Mouse (Mus musculus): ENCODE measurements around the gene AU040320. TPM values are rescaled to one million over a fixed set of nuclear protein-coding genes. Genes with fewer than 3 reads are reported as not detected.
A peak's percentile ranks its signal among the peaks of the same experiment; 100 is the strongest.

The AU040320 gene
- polyA plus RNA-seq, 1 experiment from 2014 or later: 17.4 TPM

DNA sequence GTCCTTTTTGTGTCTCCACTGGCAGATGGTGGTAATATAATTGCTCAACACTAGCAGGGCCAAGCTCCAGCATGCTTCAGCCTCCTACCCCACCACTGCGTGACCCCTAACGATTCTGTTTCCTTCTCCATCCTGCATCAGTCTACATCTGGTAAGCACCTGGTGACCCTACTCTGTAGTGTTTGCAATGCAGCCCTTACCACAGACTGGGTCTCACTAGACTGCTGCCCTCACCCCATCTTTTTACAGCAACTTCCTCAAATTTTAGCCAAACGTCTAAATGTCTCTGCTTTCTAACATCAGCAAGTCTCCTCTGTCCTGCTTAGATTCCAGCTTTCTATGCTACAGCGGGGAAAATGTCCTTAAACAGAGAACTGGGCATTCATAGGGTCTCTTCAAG, 17.5 kb downstream of the AU040320 start:
- H3K27me3 ChIP-seq: no peaks in the 10 kb centered on the region
- no peak for ATAC-seq (ENCODE audit: insufficient number of reproducible peaks, insufficient read depth, low FRiP score, low TSS enrichment, low read depth)
- no peaks in the 10 kb centered on the region for H3K4me1 ChIP-seq
- no peak overlapping the region for H3K27ac ChIP-seq
- no peak overlapping the region for H3K4me2 ChIP-seq
- peaks cover 12% of the 10 kb centered on the region; the same call in 1 of the 2 replicates for H3K36me3 ChIP-seq
- no peak overlapping the region for H3K4me3 ChIP-seq
- WGBS: 71% methylated on average over 4 of the region's 4 CpGs
- H3K9me3 ChIP-seq: no peaks in the 10 kb centered on the region
- H3K9ac ChIP-seq: no peak overlapping the region

DNA sequence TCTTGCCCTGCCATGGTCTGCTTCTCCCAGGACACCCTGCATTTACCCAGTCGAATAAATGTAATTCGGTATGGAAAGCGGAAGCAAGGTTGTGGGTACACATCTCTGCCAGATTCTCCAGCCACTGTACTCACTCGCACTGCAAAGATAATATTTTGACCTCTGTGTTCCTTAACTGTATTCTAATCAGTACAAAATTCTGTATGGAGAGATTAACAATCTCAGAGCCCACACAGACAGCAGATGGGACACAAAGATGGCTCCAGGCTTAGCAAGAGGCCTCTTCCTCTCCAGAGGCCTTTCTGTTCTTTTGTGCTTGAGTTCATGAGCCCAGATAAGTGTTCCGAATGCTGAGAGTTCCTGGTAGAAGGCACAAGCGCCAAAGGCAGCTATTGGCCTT, 20.5 kb downstream of the AU040320 start:
- Histone ChIP-seq H3K9ac (no peak overlapping the region), H3K27me3 (no peaks in the 10 kb centered on the region), H3K4me3 (no peak overlapping the region), H3K4me1 (peaks cover 4% of the 10 kb centered on the region), H3K27ac (no peak overlapping the region), H3K36me3 (peaks cover 9% of the 10 kb centered on the region; the same call in 1 of the 2 replicates), H3K4me2 (no peak overlapping the region), H3K9me3 (no peaks in the 10 kb centered on the region)
- 91% methylated on average over 6 of the region's 6 CpGs for WGBS
- ATAC-seq (ENCODE audit: insufficient number of reproducible peaks, insufficient read depth, low FRiP score, low TSS enrichment, low read depth): no peak

DNA sequence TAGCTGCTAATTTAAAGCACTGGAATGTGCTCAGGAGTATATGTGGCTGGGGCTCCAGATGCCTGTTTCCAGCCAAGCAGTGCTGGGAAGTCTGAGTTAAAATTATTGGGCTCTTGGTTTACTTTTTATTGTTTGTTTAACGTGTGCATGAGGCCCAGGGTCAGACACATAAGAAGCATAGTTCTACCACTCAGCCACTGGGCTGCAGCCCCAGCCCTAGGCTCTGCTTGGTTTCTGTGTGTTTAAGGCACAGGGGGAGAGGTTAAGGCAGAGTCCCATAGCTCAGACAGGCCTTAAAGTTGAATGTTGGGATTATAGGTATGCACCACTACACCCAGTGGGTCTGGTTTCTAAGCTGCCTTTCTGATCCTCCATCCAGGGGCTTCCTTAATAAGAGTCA, 21.8 kb downstream of the AU040320 start:
- no peak overlapping the region for H3K4me2 ChIP-seq
- WGBS: 70% methylated on average over 1 of the region's 1 CpGs
- no peak for ATAC-seq (ENCODE audit: insufficient number of reproducible peaks, insufficient read depth, low FRiP score, low TSS enrichment, low read depth)
- H3K36me3 ChIP-seq: peaks cover 9% of the 10 kb centered on the region; the same call in 1 of the 2 replicates
- peaks cover 14% of the 10 kb centered on the region for H3K4me1 ChIP-seq
- no peaks in the 10 kb centered on the region for H3K27me3 ChIP-seq
- H3K4me3 ChIP-seq: no peak overlapping the region
- no peaks in the 10 kb centered on the region for H3K9me3 ChIP-seq
- no peak overlapping the region for H3K27ac ChIP-seq
- no peak overlapping the region for H3K9ac ChIP-seq

DNA sequence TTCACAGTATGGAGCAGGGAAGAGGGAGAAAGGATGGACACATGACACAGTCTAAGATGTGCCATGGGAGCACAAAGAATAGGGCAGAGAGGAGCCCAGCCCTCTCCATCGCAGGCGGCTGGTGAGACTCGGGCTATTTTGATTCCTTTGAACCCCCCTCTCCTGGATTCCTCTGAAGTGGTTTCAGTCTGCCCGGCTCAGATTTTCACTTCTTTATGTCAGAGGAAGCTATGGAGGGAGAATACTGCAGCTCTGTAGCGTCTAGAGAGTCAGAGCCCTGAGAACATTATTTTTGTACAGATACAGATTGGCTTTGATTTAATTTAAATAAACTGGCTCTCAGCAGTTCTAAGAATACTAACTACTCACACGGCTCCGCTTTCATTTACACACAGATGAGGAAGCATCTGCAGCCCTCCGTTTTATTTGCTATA, 25.8 kb downstream of the AU040320 start:
- Histone ChIP-seq H3K9ac (no peak overlapping the region), H3K27me3 (no peaks in the 10 kb centered on the region), H3K4me2 (peak overlapping the region; percentile 17; the same call in 1 of the 2 replicates), H3K9me3 (no peaks in the 10 kb centered on the region), H3K36me3 (peaks cover 2% of the 10 kb centered on the region; the same call in 1 of the 2 replicates), H3K4me1 (peaks cover 29% of the 10 kb centered on the region), H3K4me3 (no peak overlapping the region), H3K27ac (no peak overlapping the region)
- no peak for ATAC-seq (ENCODE audit: insufficient number of reproducible peaks, insufficient read depth, low FRiP score, low TSS enrichment, low read depth)
- WGBS: 33% methylated on average over 8 of the region's 8 CpGs

DNA sequence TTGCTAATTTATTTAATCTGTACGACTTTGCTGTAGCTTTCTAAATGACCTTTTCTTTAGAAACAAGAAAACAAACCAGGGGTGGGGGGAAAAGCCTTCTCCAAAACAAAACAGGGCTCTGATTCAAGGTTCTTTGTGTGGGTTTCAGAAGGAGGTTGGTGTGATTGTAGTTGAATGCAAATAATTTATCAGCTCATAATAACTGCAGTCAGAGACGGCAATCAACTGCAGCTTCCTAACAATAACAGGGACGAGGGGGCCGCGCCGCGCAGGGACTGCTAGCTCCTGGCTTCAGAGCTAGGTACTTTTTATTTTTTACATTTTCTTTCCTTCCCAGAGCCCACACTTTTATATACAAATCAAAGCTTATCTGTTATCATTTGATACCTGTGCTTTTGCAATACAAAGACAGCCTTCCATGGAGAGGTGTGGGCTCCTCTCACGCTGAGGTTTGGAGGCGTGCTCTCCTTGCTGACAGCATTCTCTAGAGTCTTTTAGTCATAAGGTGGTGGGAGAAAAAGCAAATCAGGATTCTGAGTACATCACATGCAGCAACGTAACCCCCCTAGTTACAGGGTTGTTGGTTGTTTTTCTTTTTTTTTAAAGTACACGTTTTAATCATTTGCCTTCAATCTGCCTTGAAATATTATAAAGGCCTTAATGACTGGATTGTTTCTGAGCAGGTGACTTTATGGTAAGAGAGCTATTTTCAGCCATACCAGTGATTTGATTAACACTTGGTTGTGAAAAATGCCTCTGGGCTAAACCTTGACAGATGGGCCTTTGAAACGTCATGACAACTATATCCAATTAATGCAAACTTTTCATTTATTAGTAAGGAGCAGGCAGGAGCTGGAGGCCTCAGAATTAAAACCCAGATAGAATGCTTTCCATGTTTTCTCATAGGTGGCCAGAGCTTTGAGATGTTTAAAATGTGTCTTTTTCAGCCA, 26.8 kb downstream of the AU040320 start:
- Histone ChIP-seq H3K4me2 (no peak overlapping the region), H3K4me1 (peaks cover 29% of the 10 kb centered on the region), H3K4me3 (no peak overlapping the region), H3K27me3 (no peaks in the 10 kb centered on the region), H3K9ac (no peak overlapping the region), H3K9me3 (no peaks in the 10 kb centered on the region), H3K27ac (no peak overlapping the region), H3K36me3 (peaks cover 2% of the 10 kb centered on the region; the same call in 1 of the 2 replicates)
- WGBS: 69% methylated on average over 12 of the region's 12 CpGs
- ATAC-seq (ENCODE audit: insufficient number of reproducible peaks, insufficient read depth, low FRiP score, low TSS enrichment, low read depth): no peak

DNA sequence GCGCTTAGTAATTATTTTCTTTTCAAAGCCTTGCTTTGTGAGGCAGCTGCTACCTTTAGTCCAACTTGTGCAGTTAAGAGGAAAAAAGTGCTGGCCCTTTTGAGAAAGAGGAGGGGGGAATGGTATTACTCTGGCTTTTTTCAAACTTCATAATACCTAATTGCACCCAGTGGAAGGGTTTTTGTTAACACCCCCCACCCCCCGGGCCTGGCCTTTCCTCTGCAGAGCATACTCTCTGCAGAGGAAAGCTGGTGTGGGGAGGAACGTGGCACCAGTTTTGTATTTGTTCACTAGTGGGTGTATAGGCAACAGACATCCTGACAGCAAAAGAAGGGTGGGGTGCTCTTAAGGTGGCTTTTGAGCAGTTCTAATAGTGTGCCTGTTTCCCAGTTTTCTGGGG, 28.5 kb downstream of the AU040320 start:
- ATAC-seq (ENCODE audit: insufficient number of reproducible peaks, insufficient read depth, low FRiP score, low TSS enrichment, low read depth): no peak
- Histone ChIP-seq H3K9ac (no peak overlapping the region), H3K4me3 (no peak overlapping the region), H3K9me3 (no peaks in the 10 kb centered on the region), H3K4me1 (peaks cover 29% of the 10 kb centered on the region), H3K27ac (no peak overlapping the region), H3K27me3 (no peaks in the 10 kb centered on the region), H3K4me2 (no peak overlapping the region), H3K36me3 (no peaks in the 10 kb centered on the region)
- 71% methylated on average over 3 of the region's 3 CpGs for WGBS

DNA sequence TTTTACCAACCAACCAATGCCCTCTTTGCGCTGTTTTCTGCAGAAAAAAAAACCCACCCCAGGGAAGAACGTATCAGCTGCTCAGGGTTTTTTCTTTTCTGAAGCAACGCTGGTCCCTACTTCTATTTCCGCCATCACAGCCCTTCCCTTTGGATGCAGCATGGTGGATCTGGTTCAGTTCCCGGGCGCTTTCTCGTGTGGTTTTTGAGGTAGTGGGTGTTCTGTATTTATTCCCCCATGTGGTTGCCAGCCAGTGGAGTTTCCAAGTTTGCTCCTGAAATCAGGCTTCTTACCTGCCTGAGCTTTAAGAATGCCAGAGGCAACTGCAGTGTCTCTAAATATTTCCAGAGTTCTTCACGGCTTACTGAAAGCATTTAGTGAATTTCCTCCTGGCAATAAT, 29.2 kb downstream of the AU040320 start:
- Histone ChIP-seq H3K36me3 (no peaks in the 10 kb centered on the region), H3K9me3 (no peaks in the 10 kb centered on the region), H3K9ac (no peak overlapping the region), H3K4me1 (peaks cover 29% of the 10 kb centered on the region), H3K4me3 (no peak overlapping the region), H3K4me2 (no peak overlapping the region), H3K27me3 (no peaks in the 10 kb centered on the region), H3K27ac (peak overlapping the region; percentile 4; the same call in 1 of the 2 replicates)
- 64% methylated on average over 8 of the region's 8 CpGs for WGBS
- ATAC-seq (ENCODE audit: insufficient number of reproducible peaks, insufficient read depth, low FRiP score, low TSS enrichment, low read depth): no peak

DNA sequence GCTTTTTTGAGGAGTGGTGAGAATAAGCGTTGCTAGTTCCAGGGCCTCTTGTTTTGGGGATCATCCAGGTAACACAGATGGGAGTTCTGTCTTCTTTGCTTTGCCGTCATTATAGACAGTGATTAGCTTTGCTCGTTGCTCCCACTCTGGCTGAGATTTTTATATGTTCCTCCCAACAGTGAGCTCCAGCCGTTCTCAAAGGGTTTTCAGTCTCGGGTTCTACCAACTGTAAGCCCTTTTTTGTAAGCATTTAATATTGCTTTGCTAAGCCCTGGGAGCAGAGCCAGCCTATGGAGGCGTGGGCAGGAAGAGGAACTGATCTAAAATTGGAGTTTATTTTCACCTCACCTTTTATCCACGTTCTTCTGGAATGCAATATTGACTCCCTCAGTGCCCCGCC, 29.7 kb downstream of the AU040320 start:
- H3K9ac ChIP-seq: no peak overlapping the region
- no peak for ATAC-seq (ENCODE audit: insufficient number of reproducible peaks, insufficient read depth, low FRiP score, low TSS enrichment, low read depth)
- peaks cover 2% of the 10 kb centered on the region; the same call in 1 of the 2 replicates for H3K36me3 ChIP-seq
- H3K9me3 ChIP-seq: no peaks in the 10 kb centered on the region
- H3K4me1 ChIP-seq: peaks cover 29% of the 10 kb centered on the region
- 63% methylated on average over 8 of the region's 8 CpGs for WGBS
- H3K4me3 ChIP-seq: no peak overlapping the region
- no peak overlapping the region for H3K4me2 ChIP-seq
- no peaks in the 10 kb centered on the region for H3K27me3 ChIP-seq
- no peak overlapping the region for H3K27ac ChIP-seq

DNA sequence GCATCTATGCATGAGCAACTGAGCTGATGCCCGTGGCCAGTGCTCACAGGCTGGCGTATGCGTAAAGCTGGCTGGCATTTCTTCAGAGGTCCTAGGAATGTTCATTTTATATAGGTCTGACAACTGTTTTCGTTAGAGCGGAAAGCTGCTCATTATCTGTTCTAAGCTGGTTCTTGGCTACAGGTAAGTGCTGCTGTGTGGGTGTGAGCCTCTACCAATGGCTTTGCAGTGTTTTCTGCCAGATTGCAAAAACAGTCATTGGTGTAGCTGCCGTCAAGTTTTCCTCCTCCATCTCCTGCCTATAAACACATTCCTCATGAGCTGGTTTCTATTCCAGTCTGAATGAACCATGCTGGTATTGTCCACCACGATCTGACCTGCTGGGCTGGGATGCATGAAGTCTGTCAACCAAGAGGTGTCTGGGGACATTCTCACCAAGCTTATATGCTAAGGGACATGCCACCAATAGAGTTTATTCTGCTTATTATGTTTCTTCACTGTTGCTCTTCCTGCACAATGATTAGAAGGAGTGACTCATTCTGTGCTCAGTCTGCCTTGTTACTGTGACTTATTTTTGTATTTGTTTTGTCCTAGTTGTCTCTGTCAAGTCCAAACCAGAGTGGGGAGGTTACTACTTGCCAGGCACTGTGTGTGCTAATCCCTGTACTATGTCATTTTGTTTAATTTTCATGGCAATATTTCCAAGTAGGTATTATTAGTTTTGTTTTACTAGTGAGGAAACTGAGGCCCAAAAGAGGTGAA, 39.2 kb downstream of the AU040320 start:
- H3K36me3 ChIP-seq: peaks cover 49% of the 10 kb centered on the region
- no peak for ATAC-seq (ENCODE audit: insufficient number of reproducible peaks, insufficient read depth, low FRiP score, low TSS enrichment, low read depth)
- no peaks in the 10 kb centered on the region for H3K4me1 ChIP-seq
- no peak overlapping the region for H3K4me2 ChIP-seq
- H3K9ac ChIP-seq: no peak overlapping the region
- H3K27me3 ChIP-seq: no peaks in the 10 kb centered on the region
- peaks cover 3% of the 10 kb centered on the region; the same call in 1 of the 2 replicates for H3K9me3 ChIP-seq
- H3K27ac ChIP-seq: no peak overlapping the region
- 91% methylated on average over 7 of the region's 7 CpGs for WGBS
- H3K4me3 ChIP-seq: no peak overlapping the region

DNA sequence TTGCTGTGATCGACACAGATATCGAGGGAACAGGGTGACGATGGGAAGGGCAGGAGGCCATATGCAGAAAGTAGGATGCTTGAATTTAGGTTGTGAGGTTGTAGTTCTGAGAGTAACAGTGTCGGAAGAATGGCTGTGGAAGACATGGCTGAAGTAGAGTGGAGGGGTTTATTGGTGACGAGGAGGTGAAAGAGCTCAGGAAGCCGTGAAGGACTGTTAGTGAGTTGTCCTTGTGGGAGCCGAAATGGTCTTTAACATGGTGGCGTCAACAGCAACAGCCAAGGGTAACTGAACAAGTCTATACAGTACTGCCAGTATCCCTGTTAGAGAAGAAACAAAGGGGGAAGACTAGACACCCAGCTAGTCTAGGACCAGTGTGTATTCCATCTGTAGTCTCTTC, 48.8 kb downstream of the AU040320 start:
- Histone ChIP-seq H3K4me3 (no peak overlapping the region), H3K4me2 (no peak overlapping the region), H3K4me1 (peaks cover 8% of the 10 kb centered on the region; the same call in 1 of the 2 replicates), H3K27me3 (no peaks in the 10 kb centered on the region), H3K36me3 (peaks cover 8% of the 10 kb centered on the region; the same call in 1 of the 2 replicates), H3K27ac (no peak overlapping the region), H3K9me3 (no peaks in the 10 kb centered on the region), H3K9ac (no peak overlapping the region)
- WGBS: 92% methylated on average over 8 of the region's 8 CpGs
- ATAC-seq (ENCODE audit: insufficient number of reproducible peaks, insufficient read depth, low FRiP score, low TSS enrichment, low read depth): no peak

DNA sequence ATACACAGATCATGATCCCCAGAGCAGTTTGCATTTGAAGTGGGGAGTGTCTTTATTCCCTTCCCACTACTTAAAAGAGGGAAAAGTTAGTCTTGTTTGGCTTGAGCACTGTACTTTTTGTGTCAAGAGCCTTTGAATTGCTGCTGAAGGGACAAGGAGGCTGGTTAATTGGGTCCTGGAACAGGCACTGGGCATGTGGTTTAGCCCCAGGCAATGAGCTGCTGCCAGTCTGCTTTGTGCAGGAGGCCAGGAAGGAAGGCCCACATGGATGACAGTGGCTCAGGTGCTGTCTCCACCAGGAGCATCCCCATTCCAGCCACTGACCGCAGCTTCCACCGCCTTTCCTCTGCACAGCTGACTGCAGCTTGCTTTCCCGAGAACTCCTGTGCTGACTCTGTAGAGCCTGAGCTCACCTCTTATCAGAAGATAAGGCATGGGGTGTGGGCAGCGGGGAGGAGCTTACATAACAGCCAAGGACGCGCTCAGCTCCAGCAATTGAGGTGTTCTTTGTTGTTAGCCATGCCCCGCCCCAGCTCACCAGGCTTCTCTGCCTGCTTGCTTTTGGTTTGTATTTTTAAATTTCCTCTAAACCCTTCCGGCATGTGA, 50.0 kb downstream of the AU040320 start:
- Histone ChIP-seq H3K4me1 (peaks cover 8% of the 10 kb centered on the region; the same call in 1 of the 2 replicates), H3K9me3 (no peaks in the 10 kb centered on the region), H3K27me3 (no peaks in the 10 kb centered on the region), H3K27ac (no peak overlapping the region), H3K4me2 (no peak overlapping the region), H3K36me3 (peaks cover 8% of the 10 kb centered on the region; the same call in 1 of the 2 replicates), H3K9ac (no peak overlapping the region), H3K4me3 (no peak overlapping the region)
- 39% methylated on average over 8 of the region's 8 CpGs for WGBS
- no peak for ATAC-seq (ENCODE audit: insufficient number of reproducible peaks, insufficient read depth, low FRiP score, low TSS enrichment, low read depth)

All from embryonic facial prominence, embryonic 13.5 days (tissue).